Mouse (Mus musculus): ENCODE results near the gene Epha8.

GRCm38 (mm10) chr4:136964990-136965421 is 8.4 kb upstream of the Epha8 start:
- TF ChIP-seq POLR2A (IDR thresholded peaks at IDR 0.05; ENCODE audit: insufficient read length, low read depth) (no peak), E2F4 (IDR thresholded peaks at IDR 0.05; ENCODE audit: insufficient read depth) (no peak), POLR2AphosphoS2 (IDR thresholded peaks at IDR 0.05; ENCODE audit: insufficient read length, low read depth) (no peak), USF1 (IDR thresholded peaks at IDR 0.05; ENCODE audit: low read depth) (no peak), TCF3 (IDR thresholded peaks at IDR 0.05; ENCODE audit: insufficient read length, low read depth) (no peak), MAX (IDR thresholded peaks at IDR 0.05; ENCODE audit: low read depth) (no peak), TCF12 (IDR thresholded peaks at IDR 0.05; ENCODE audit: insufficient read depth, poor library complexity, severe bottlenecking) (no peak), SRF (IDR thresholded peaks at IDR 0.05; ENCODE audit: control insufficient read depth, insufficient read length, low read depth) (no peak), CEBPB (IDR thresholded peaks at IDR 0.05; ENCODE audit: insufficient read depth, poor library complexity, severe bottlenecking) (no peak), REST (IDR thresholded peaks at IDR 0.05; ENCODE audit: insufficient read depth, insufficient read length) (no peak)
